Mouse (Mus musculus) induced T-regulatory cell, adult 2 months (primary cell): ENCODE measurements around the gene Tshr.
A peak's percentile ranks its signal among the peaks of the same experiment; 100 is the strongest.

Source experiments
- DNase-seq: peaks from one replicate; pipeline ENCODE4 v3.0.0-alpha.2; 2012; ENCODE audit warnings: low read depth

Tshr gene

DNA sequence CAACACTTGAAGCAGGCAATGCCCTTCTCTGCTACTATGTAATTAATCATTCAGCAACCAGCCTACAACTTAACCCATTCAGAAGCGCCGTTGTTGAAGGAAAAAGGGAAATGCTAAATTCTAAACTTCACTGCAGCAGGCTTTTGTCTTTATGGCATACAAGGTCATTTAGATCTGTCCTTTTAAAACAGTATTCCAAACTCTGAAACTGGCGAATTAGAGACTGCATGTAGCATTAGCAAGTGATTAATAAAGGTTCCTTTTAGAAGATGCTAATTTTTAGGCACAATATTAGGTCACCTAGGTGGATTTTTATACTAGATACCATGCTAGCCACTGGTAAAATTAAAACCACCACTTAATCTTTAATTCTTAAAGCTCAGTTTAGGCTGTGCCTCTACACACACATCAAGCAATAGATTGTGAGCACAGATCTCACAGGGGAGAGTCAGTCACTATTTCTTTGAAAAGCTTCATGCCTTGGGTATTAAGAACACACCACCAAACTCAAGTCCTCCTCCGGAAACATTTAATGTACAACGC, 203.2 kb downstream of the Tshr start:
- peak; percentile 41 for DNase-seq

DNA sequence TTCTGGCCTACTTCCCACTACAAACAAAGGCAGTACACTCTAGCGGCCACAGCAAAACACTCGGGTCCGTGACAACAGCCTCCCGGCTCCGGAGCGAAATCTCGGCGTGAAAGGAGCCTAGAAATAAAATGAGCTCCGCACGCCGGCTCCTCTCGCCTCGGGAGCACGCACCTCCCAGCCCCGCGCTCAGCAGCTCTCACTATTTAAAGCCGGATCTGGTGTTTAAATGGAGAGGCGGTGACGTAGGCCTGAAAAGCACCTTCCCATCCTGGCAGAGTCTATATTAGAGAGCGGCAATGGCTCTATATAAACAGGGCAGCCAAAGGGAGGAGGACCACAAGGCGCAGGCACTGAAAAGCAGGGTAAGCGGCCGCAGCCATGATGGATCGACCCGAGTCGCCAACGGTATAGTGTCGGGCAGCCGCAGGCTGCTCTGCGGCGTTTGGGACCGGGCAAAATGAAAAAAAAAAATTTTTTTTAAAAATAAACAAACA, 203.9 kb downstream of the Tshr start:
- DNase-seq = peak; percentile 96

- DNase-seq = peak; percentile 80
These were observed 204.5 kb downstream of the Tshr start for GRCm38 (mm10) chr12:91588670-91589541.

- DNase-seq = no peak
These were observed 205.1 kb downstream of the Tshr start for GRCm38 (mm10) chr12:91589542-91589846.

- DNase-seq = peak; percentile 98
These were observed 205.7 kb downstream of the Tshr start, which contains the start of gene Gtf2a1 for GRCm38 (mm10) chr12:91589847-91590690. Gene Gtf2a1 (minus strand): TSS chr12:91590487.

- no peak for DNase-seq
These were observed 206.4 kb downstream of the Tshr start for GRCm38 (mm10) chr12:91590716-91591115.

- DNase-seq = no peak
These were observed 206.8 kb downstream of the Tshr start for GRCm38 (mm10) chr12:91591191-91591590.

GRCm38 (mm10) chr12:91592128-91592527, 207.8 kb downstream of the Tshr start:
- DNase-seq = no peak
